Mouse (Mus musculus): ENCODE measurements at regions not wholly inside any gene's neighbourhood (a gene's known extent, or its start where the extent isn't known, plus 50 kb on each side); places are given as distances from the start of the nearest gene placed in this dataset.

- DNase-seq (ENCODE audit: extremely low read depth, low read depth), result no peak
These were observed 416.6 kb downstream of the Adra2a start for GRCm38 (mm10) chr19:54460426-54461170.

DNA sequence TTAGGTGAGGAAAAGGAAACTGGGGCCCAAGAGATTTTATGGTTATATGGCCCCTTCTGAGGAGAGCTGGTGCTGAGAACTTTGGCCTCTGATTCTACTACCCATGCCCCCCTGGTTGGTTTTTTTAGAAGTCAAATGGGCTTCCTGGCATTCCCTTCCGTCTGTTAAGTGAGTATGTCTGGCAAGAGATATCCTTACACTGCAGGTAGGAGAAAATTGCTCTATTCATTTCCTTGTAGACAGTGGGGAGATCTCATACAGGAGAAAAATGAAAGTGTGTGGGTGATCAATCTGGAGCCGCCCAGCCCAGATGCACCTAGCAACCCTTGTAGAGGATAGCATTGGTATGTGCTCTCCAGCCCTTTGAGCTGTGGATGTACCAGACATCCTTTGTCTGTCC lies 418.5 kb downstream of the Adra2a start:
- no peak for DNase-seq (ENCODE audit: extremely low read depth, low read depth)

- DNase-seq (ENCODE audit: extremely low read depth, low read depth), result no peak
These were observed 426.1 kb downstream of the Adra2a start for GRCm38 (mm10) chr19:54470034-54470433.

- no peak for DNase-seq (ENCODE audit: extremely low read depth, low read depth)
These were observed 454.1 kb downstream of the Adra2a start for GRCm38 (mm10) chr19:54498066-54498465.

DNA sequence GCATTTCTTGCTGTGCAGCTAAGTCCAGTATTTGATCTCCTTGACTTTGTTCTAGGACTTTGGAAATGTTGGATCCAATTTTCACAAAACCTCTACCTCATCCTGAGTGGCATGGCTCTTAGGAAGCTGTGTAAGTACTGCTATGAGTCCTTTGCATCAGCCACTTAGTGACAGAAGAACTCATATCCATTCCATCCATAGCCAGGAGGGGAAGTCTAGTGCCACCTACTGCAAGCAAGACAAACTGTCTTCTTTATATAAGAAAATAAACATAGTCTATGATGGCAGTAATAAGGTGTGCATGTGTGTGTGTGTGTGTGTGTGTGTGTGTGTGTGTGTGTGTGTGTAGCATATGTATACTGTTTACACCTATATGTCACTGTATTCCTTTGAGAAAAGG lies 489.9 kb downstream of the Adra2a start:
- DNase-seq (ENCODE audit: extremely low read depth, low read depth), result no peak

DNA sequence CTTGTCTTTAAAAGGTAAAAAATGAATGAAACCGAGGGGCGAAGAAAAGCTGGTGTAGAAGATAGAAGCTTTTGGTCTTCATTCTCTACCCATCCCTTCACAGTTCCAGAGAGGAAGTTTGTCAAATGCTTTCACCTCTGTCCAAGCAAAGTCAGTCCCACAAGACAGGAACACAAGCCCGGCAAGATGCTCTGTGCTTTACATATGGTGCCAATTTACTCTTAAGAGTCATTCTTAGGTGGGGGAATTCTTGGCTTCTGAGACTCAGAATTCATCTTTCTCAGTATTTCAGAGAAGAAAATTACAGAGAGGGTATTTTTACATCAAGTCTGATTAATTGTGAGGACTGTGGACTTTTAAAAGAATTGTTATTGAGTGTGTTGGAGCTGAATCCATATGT lies 511.4 kb downstream of the Adra2a start:
- DNase-seq (ENCODE audit: extremely low read depth, low read depth), result no peak

DNA sequence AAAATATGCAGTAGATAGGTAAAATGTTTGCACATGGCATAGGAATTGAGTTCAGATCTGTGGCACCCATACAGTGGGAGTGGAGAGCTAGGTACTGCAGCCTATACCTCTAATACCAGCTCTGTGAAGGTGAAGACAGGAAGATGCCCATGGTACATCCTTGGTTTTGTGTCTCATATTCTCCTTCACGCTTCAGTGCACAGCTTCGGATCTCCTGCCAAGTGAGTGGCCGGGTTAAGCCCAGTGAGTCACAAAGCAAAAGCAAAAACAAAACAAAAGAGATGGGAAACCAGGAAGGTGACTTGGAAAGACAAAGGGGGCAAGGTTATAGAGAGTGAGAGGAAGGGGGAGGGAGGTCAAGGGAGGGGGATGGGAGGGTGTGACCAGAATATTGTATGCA lies 514.0 kb downstream of the Adra2a start:
- no peak for DNase-seq (ENCODE audit: extremely low read depth, low read depth)

DNA sequence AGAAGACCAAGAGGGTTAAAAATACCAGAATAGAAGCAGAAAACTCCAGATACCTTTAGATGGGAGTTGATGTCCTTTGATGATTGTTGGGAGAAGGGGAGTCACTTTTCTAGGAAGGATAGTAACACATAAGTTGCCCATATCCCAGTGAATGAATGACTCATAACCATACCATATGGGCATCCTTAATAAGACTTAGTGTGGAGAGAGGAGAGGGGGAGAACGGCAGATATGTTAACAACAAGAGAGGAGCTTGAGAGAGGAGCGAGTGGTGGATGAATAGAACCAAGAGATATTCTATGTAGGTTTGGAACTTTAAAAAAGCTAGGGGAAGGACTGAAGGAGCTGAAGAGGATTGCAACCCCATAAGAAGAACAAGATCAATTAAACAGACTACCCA lies 539.6 kb downstream of the Adra2a start:
- DNase-seq (ENCODE audit: extremely low read depth, low read depth), result no peak

DNA sequence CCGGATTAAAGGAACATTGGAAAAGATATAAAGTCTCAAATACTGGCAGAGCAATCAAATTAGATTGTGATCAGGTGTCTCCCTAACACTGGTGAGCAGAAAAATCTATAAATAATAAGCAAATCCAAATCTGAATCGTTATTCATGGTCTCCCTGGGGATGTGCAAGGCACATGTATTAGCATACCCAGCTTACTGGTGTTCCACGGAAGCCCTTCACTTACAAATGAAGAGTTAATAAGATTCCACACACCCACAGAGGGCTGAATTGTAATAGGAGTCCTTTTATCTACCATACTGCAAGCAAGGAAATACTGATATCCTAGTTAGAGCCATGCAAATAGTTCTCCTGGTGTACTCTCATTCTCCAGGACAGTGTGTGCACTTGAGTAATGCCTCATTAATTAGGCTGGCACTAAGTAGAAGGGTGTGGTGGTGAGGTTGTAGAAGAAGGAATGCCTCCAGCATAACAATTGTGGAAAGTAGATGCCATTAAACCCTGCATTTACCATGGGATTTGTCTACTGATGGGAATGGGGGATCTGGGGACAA lies 540.8 kb downstream of the Adra2a start:
- DNase-seq (ENCODE audit: extremely low read depth, low read depth), result no peak

- DNase-seq (ENCODE audit: extremely low read depth, low read depth), result no peak
These were observed 541.4 kb downstream of the Adra2a start for GRCm38 (mm10) chr19:54585326-54585725.

DNA sequence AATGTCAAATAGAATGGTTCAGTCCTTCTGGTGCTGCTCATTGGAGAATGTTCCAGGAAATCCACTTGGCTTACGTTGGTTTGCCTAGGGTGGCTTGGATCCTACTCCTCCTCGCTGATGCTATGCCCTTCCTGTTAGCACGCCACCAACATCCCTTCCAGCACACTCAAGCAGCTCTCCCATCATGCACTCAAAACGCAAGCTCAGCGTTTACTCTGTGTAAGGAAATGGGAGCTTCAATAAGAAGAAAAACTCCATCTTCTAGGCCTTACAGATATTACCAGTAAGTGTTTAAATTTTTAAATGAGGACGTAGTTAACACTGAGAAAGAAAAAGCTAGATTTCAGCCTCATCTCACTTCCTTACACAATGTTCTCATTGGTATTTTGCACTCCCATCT lies 523.7 kb downstream of the Gpam start:
- DNase-seq (ENCODE audit: extremely low read depth, low read depth), result no peak

DNA sequence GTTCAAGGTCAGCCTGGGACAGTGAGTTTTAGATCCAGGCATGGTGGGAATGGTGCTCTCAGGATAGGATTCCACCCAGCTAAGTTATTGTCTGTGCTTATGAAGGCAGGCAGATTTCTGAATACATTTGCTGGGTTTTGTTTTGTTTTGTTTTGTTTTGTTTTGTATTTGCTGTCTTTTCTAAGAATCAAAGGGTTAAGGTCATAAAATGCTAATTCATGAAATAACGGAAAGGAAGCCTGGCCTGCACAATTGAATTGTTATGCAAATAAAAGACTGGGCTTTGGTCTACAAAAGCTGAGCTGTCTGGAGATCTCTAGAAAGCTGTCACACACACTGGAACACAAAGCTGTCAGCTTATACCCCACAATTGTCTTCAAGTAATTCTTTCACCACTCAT lies 521.7 kb downstream of the Gpam start:
- DNase-seq (ENCODE audit: extremely low read depth, low read depth), result no peak

DNA sequence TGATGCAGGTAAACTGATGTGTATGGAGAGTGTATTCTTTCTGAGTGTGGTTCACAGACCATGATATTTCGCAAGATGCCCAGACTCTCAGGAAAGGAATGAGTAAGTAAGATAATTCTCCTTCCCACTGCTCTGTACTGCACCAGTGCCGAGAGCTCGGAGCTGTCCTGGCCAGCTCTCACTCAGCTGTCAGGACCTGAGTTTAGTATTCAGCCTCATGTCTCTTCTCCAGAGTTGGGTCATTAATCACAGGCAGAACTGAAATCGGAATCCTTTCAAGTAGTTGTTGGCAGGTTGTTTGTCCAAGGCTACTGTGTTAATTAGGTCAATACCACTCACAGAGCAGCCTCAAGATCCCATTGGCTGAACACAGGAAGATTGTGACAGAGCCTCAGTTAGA lies 510.1 kb downstream of the Gpam start:
- DNase-seq (ENCODE audit: extremely low read depth, low read depth), result no peak
